Mouse (Mus musculus) limb, embryonic 10.5 days (tissue): ENCODE results near the gene Nfix. TPM values are rescaled to one million over a fixed set of nuclear protein-coding genes. Genes with fewer than 3 reads are reported as not detected.

Experiments used
- DNase-seq: peaks from one replicate; pipeline ENCODE4 v3.0.0-alpha.2; 2017; ENCODE audit warnings: low spot score
- H3K27ac ChIP-seq: fragments of 300-500 bp; sonication (generic); 2 replicates; pipeline ENCODE4 v1.5.1; 2016; ENCODE audit warnings: mild to moderate bottlenecking
- H3K27me3 ChIP-seq: fragments of 300-500 bp; sonication (generic); 2 replicates; pipeline ENCODE4 v1.6.1; 2016; ENCODE audit warnings: low read depth, mild to moderate bottlenecking; ENCODE audit not compliant: poor library complexity, severe bottlenecking
- H3K36me3 ChIP-seq: fragments of 300-500 bp; sonication (generic); 2 replicates; pipeline ENCODE4 v1.6.1; 2016; ENCODE audit warnings: mild to moderate bottlenecking, moderate library complexity
- H3K4me1 ChIP-seq: fragments of 300-500 bp; sonication (generic); 2 replicates; pipeline ENCODE4 v1.6.1; 2016
- H3K4me3 ChIP-seq: fragments of 300-500 bp; sonication (generic); 2 replicates; pipeline ENCODE4 v1.5.1; 2016; ENCODE audit warnings: mild to moderate bottlenecking, moderate library complexity
- H3K9me3 ChIP-seq: fragments of 300-500 bp; sonication (generic); replicated peaks from 2 replicates; pipeline ENCODE4 v1.6.1; 2016; ENCODE audit warnings: mild to moderate bottlenecking
- WGBS: fragments of 180-500 bp; shearing (Covaris S2); methylation state at CpG from one replicate; pipeline ENCODE4 v1.1.7; 2016; 5-methylcytosine and 5-hydroxymethylcytosine counted together
- polyA plus RNA-seq: library from polyadenylated mRNA; unstranded; fragments of >200 nt; fragmentation: Nextera tagmentation; extraction: Ambion mirVana; gene quantifications from 2 replicates; pipeline ENCODE4 v1.2.1, GENCODE M21; 2016

The Nfix gene
- polyA plus RNA-seq, 1 experiment from 2014 or later = 2.1 TPM

DNA sequence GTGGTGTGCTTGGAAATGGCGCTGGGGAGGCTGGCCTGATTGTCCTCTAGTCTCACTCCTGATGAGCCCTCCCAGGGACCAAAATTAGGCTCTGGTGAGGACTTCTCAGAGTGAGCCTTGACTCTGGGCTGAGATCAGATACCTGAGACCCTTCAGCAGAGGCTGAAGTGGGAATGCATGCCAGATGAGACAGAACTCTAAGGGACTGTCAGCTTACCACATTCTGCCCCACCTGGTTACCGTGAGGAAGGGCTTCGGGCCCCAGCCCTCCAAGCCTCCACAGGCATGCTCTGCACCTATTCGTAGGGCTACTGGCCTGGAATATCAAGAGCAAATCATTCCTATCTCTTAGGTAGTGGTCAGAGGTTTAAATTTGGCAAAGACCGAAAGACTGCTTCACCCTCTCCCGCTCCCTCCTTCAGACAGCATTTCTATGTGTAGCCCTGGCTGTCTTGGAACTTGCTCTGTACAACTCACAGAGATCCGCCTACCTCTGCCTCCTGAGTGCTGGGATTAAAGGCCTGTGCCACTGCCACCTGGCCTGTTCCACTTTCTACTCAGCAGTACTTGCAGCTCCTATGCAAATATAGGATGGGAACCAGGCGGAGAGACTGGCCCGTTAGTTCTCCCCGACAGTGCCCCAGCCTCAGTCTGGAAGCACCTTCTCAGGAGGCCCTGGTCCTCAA is 61.3 kb downstream of the Nfix start:
- Histone ChIP-seq H3K27ac (peak overlapping the region; percentile 95), H3K27me3 (peaks cover 100% of the 10 kb centered on the region), H3K9me3 (no peaks in the 10 kb centered on the region), H3K36me3 (no peaks in the 10 kb centered on the region), H3K4me3 (peak overlapping the region; percentile 33), H3K4me1 (peaks cover 89% of the 10 kb centered on the region)
- DNase-seq = no peak
- 32% methylated on average over 10 of the region's 10 CpGs for WGBS

DNA sequence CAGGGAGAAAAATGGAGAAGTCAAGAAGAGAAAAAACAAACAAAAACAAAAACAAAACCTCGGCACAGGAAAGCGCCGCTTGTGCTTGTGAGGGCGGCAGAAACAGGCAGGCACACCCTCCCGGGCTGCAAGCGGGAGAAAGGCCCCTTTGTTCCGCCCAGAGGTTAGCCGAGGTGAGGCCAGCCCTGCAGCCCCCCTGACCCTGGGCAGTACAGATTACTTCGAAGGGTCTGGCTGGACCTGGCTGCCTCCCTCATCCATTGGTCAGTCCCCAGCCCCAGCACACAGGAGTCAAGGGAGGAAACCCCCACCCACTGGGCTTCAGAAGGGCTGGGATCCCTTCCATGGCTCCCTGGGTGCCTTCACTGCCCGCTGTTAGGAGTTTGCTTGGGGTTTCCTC is 61.9 kb downstream of the Nfix start:
- Histone ChIP-seq H3K4me1 (peaks cover 86% of the 10 kb centered on the region), H3K9me3 (no peaks in the 10 kb centered on the region), H3K36me3 (no peaks in the 10 kb centered on the region), H3K27ac (peak overlapping the region; percentile 95), H3K27me3 (peaks cover 100% of the 10 kb centered on the region), H3K4me3 (peak overlapping the region; percentile 33)
- DNase-seq = peak; percentile 68
- WGBS = 1% methylated on average over 10 of the region's 10 CpGs

- under 1% methylated on average over 16 of the region's 16 CpGs for WGBS
- Histone ChIP-seq H3K4me1 (peaks cover 86% of the 10 kb centered on the region), H3K4me3 (peak overlapping the region; percentile 33), H3K27ac (peak overlapping the region; percentile 95), H3K27me3 (peaks cover 100% of the 10 kb centered on the region), H3K36me3 (no peaks in the 10 kb centered on the region), H3K9me3 (no peaks in the 10 kb centered on the region)
- peak; percentile 88 for DNase-seq
Measured at GRCm38 (mm10) chr8:84737608-84738007, 62.5 kb downstream of the Nfix start.

DNA sequence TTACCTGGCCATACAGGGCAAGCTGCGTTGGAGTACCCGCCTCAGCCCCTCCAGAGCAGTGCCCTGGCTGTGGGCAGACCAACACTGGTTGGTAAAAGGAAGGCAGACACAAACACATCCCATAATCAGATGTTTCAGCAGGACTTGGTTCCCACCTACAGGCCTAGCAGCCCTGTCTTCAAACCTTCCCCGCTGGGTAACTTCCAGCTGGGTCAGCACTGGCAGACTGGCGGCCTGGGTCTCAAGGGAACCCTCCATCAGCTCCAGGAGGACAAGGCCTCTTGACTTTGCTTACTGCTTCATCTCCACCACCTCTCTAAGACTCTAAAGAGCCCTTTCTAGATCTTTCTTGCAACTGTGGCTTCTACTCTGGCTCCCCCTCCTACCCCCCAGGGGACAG is 63.6 kb downstream of the Nfix start:
- peaks cover 81% of the 10 kb centered on the region for H3K4me1 ChIP-seq
- peaks cover 100% of the 10 kb centered on the region for H3K27me3 ChIP-seq
- H3K4me3 ChIP-seq = no peak overlapping the region
- DNase-seq = no peak
- H3K27ac ChIP-seq = peak overlapping the region; percentile 63
- 72% methylated on average over 4 of the region's 4 CpGs for WGBS
- H3K36me3 ChIP-seq = no peaks in the 10 kb centered on the region
- H3K9me3 ChIP-seq = no peaks in the 10 kb centered on the region

GRCm38 (mm10) chr8:84735597-84735996 is 64.5 kb downstream of the Nfix start:
- DNase-seq = no peak
- H3K4me1 ChIP-seq = peaks cover 77% of the 10 kb centered on the region
- H3K27me3 ChIP-seq = peaks cover 100% of the 10 kb centered on the region
- peak overlapping the region; percentile 63 for H3K27ac ChIP-seq
- H3K36me3 ChIP-seq = no peaks in the 10 kb centered on the region
- 0 out of 2 replicates have a peak overlapping the region, but pooled peaks have one; percentile 4 for H3K4me3 ChIP-seq
- WGBS = 43% methylated on average over 2 of the region's 2 CpGs
- no peaks in the 10 kb centered on the region for H3K9me3 ChIP-seq

GRCm38 (mm10) chr8:84734680-84735079 is 65.5 kb downstream of the Nfix start:
- peaks cover 75% of the 10 kb centered on the region for H3K4me1 ChIP-seq
- no peak for DNase-seq
- H3K27ac ChIP-seq = 0 out of 2 replicates have a peak overlapping the region, but pooled peaks have one; percentile 63
- H3K4me3 ChIP-seq = no peak overlapping the region
- H3K9me3 ChIP-seq = no peaks in the 10 kb centered on the region
- no peaks in the 10 kb centered on the region for H3K36me3 ChIP-seq
- 78% methylated on average over 2 of the region's 2 CpGs for WGBS
- H3K27me3 ChIP-seq = peaks cover 100% of the 10 kb centered on the region

DNA sequence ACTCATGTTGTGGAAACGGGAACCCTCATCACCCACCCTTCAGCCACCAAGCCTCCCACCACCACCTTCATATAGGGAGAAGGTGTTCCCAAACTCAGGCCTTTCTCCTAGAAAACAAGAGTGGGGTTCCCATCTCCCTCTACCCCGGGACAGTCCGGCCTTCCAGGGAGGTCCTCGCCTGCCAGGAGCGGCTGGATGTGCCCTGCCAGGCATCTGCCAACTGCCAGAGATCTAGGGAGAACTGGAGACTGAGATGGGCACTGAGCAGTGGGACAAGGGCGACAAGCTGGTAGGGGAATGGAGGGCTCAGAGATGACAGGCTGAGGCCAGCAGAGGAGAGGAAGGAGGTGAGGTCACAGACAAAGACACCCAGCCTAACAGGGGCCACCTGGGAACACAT is 66.2 kb downstream of the Nfix start:
- Histone ChIP-seq H3K4me3 (no peak overlapping the region), H3K27me3 (peaks cover 98% of the 10 kb centered on the region), H3K27ac (0 out of 2 replicates have a peak overlapping the region, but pooled peaks have one; percentile 47), H3K4me1 (peaks cover 68% of the 10 kb centered on the region), H3K36me3 (no peaks in the 10 kb centered on the region), H3K9me3 (no peaks in the 10 kb centered on the region)
- 86% methylated on average over 6 of the region's 6 CpGs for WGBS
- no peak for DNase-seq

DNA sequence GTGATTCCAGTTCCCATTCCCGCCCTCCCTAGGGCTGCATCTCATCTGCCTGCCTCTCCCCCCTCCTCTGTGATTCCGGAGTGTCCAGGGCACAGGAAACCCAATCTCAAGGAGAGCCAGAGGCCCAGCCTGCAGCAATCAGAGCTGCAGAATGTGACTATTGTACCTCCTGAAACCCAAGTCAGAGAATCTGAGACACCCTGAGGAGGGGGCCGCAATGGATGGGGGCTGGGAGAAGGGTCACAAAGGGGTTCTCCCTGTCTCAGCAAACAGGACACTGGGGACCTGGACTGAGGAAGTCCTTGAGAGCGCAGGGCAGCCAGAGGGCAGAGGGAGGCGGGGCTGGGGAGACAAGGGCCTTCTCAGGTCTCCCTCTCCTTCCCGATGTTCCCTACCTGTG is 67.1 kb downstream of the Nfix start:
- Histone ChIP-seq H3K9me3 (no peaks in the 10 kb centered on the region), H3K36me3 (no peaks in the 10 kb centered on the region), H3K27me3 (peaks cover 97% of the 10 kb centered on the region), H3K4me3 (no peak overlapping the region), H3K27ac (peak overlapping the region; percentile 46; the same call in 1 of the 2 replicates), H3K4me1 (peaks cover 65% of the 10 kb centered on the region)
- no peak for DNase-seq
- WGBS = 53% methylated on average over 6 of the region's 6 CpGs

GRCm38 (mm10) chr8:84732545-84732944 is 67.6 kb downstream of the Nfix start:
- Histone ChIP-seq H3K27ac (peak overlapping the region; percentile 46; the same call in 1 of the 2 replicates), H3K9me3 (no peaks in the 10 kb centered on the region), H3K27me3 (peaks cover 97% of the 10 kb centered on the region), H3K36me3 (no peaks in the 10 kb centered on the region; the same call in 1 of the 2 replicates), H3K4me3 (no peak overlapping the region), H3K4me1 (peaks cover 61% of the 10 kb centered on the region)
- 82% methylated on average over 5 of the region's 5 CpGs for WGBS
- DNase-seq = no peak

- peaks cover 59% of the 10 kb centered on the region for H3K4me1 ChIP-seq
- WGBS = 78% methylated on average over 11 of the region's 11 CpGs
- peaks cover 95% of the 10 kb centered on the region for H3K27me3 ChIP-seq
- peaks cover 8% of the 10 kb centered on the region; the same call in 1 of the 2 replicates for H3K36me3 ChIP-seq
- no peak overlapping the region for H3K4me3 ChIP-seq
- DNase-seq = no peak
- no peaks in the 10 kb centered on the region for H3K9me3 ChIP-seq
- peak overlapping the region; percentile 66 for H3K27ac ChIP-seq
Measured at GRCm38 (mm10) chr8:84731371-84732177, 68.6 kb downstream of the Nfix start.

DNA sequence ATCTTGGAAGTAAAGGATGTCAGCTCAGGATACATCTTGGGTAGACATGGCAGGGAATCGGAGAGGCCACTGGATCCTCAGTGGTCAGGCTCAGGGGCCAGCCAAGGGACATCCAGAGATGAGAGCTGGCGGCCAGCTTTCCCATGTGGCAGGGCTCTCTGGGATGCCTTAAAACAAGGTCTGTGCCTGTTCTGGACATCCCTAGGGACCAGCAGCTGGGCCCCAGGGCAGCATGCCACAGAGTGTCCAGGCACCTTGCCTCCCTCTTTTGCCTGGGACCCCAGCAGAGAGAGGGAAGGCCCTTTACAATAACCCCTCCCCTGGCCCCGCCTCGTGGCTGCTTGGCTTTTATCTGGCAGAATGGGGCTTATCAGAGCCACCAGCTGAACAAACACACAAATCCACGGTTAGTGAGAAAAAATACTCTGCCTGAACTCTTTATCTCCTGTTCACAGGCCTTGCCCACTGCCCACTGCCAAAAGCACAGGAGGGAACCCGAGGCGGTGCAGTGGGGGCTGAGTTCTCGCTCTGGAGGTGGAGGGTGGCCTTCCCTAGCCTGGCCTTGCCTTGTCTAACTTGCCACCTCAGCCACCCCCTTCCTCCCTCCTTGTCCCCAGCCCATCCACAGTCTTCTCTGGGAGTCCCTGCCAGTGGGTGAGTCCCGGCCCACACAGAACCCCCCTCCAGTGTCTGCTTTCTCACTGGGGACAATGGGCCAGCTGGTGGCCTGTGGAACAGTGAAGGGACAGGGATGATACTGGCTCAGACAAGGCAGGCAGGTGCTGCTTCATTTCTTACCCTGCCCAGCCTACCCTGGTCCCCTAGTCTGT is 69.4 kb downstream of the Nfix start:
- H3K4me3 ChIP-seq = peak overlapping the region; percentile 6
- DNase-seq = no peak

GRCm38 (mm10) chr8:84729921-84730362 is 70.2 kb downstream of the Nfix start:
- peaks cover 92% of the 10 kb centered on the region for H3K27me3 ChIP-seq
- DNase-seq = no peak

More for the DNA sequence above, 69.4 kb downstream of the Nfix start:
- Histone ChIP-seq H3K4me1 (peaks cover 59% of the 10 kb centered on the region), H3K9me3 (no peaks in the 10 kb centered on the region), H3K27ac (peak overlapping the region; percentile 66), H3K27me3 (peaks cover 95% of the 10 kb centered on the region), H3K36me3 (peaks cover 12% of the 10 kb centered on the region; the same call in 1 of the 2 replicates)
- WGBS = 48% methylated on average over 9 of the region's 9 CpGs

More at GRCm38 (mm10) chr8:84729921-84730362, 70.2 kb downstream of the Nfix start:
- Histone ChIP-seq H3K9me3 (no peaks in the 10 kb centered on the region), H3K4me3 (peak overlapping the region; percentile 6; the same call in 1 of the 2 replicates), H3K36me3 (peaks cover 12% of the 10 kb centered on the region; the same call in 1 of the 2 replicates), H3K27ac (peak overlapping the region; percentile 66), H3K4me1 (peaks cover 59% of the 10 kb centered on the region)
- 90% methylated on average over 16 of the region's 16 CpGs for WGBS
